Mouse (Mus musculus): ENCODE measurements around the gene Adgrb2. TPM values are rescaled to one million over a fixed set of nuclear protein-coding genes. Genes with fewer than 3 reads are reported as not detected.

The Adgrb2 gene
- polyA plus RNA-seq, 1 experiment from 2014 or later = 1.5 TPM

GRCm38 (mm10) chr4:129981657-129982056 is 3.0 kb upstream of the Adgrb2 start:
- Histone ChIP-seq H3K9me3 (ENCODE audit: control insufficient read depth, low read length) (no peaks in the 10 kb centered on the region), H3K9ac (ENCODE audit: low read length) (no peak overlapping the region), H3K4me2 (ENCODE audit: low read depth, severe bottlenecking) (no peak overlapping the region), H3K36me3 (ENCODE audit: control insufficient read depth, insufficient read depth, low read length) (no peaks in the 10 kb centered on the region), H3K27ac (replicated peaks; ENCODE audit: low read depth, low read length) (no peak overlapping the region), H3K27me3 (ENCODE audit: control insufficient read depth, insufficient read depth, low read length) (peaks cover 50% of the 10 kb centered on the region), H3K4me3 (ENCODE audit: low read depth, low read length) (no peak overlapping the region), H3K4me1 (ENCODE audit: control insufficient read depth, insufficient read depth, low read length) (peaks cover 12% of the 10 kb centered on the region)
- ATAC-seq (ENCODE audit: insufficient number of reproducible peaks, low FRiP score, low TSS enrichment, low read depth) = no peak
- DNase-seq (ENCODE audit: low spot score) = no peak
- WGBS = 53% methylated on average over 11 of the region's 11 CpGs

GRCm38 (mm10) chr4:129983046-129983445 is 1.6 kb upstream of the Adgrb2 start:
- H3K9me3 ChIP-seq (ENCODE audit: control insufficient read depth, low read length) = no peaks in the 10 kb centered on the region
- ATAC-seq (ENCODE audit: insufficient number of reproducible peaks, low FRiP score, low TSS enrichment, low read depth) = no peak
- no peak overlapping the region for H3K4me3 ChIP-seq (ENCODE audit: low read depth, low read length)
- no peak for DNase-seq (ENCODE audit: low spot score)
- WGBS = 9% methylated on average over 5 of the region's 5 CpGs
- H3K9ac ChIP-seq (ENCODE audit: low read length) = no peak overlapping the region
- H3K27ac ChIP-seq (replicated peaks; ENCODE audit: low read depth, low read length) = no peak overlapping the region
- peaks cover 17% of the 10 kb centered on the region for H3K4me1 ChIP-seq (ENCODE audit: control insufficient read depth, insufficient read depth, low read length)
- H3K36me3 ChIP-seq (ENCODE audit: control insufficient read depth, insufficient read depth, low read length) = no peaks in the 10 kb centered on the region
- peaks cover 64% of the 10 kb centered on the region for H3K27me3 ChIP-seq (ENCODE audit: control insufficient read depth, insufficient read depth, low read length)
- no peak overlapping the region for H3K4me2 ChIP-seq (ENCODE audit: low read depth, severe bottlenecking)

GRCm38 (mm10) chr4:129983764-129984420 is 778 bp upstream of the Adgrb2 start:
- WGBS = 7% methylated on average over 15 of the region's 15 CpGs
- no peak overlapping the region for H3K27ac ChIP-seq (replicated peaks; ENCODE audit: low read depth, low read length)
- DNase-seq (ENCODE audit: low spot score) (peak; percentile 79), ATAC-seq (ENCODE audit: insufficient number of reproducible peaks, low FRiP score, low TSS enrichment, low read depth) (no peak)
- H3K9me3 ChIP-seq (ENCODE audit: control insufficient read depth, low read length) = no peaks in the 10 kb centered on the region
- peak overlapping the region; percentile 97 for H3K4me2 ChIP-seq (ENCODE audit: low read depth, severe bottlenecking)
- H3K9ac ChIP-seq (ENCODE audit: low read length) = no peak overlapping the region
- H3K27me3 ChIP-seq (ENCODE audit: control insufficient read depth, insufficient read depth, low read length) = peaks cover 72% of the 10 kb centered on the region
- H3K4me1 ChIP-seq (ENCODE audit: control insufficient read depth, insufficient read depth, low read length) = peaks cover 21% of the 10 kb centered on the region
- no peaks in the 10 kb centered on the region for H3K36me3 ChIP-seq (ENCODE audit: control insufficient read depth, insufficient read depth, low read length)
- peak overlapping the region; percentile 52 for H3K4me3 ChIP-seq (ENCODE audit: low read depth, low read length)

- H3K9ac ChIP-seq (ENCODE audit: low read length) = peak overlapping the region; percentile 69
- peak overlapping the region; percentile 97 for H3K4me2 ChIP-seq (ENCODE audit: low read depth, severe bottlenecking)
- H3K27ac ChIP-seq (replicated peaks; ENCODE audit: low read depth, low read length) = no peak overlapping the region
- no peaks in the 10 kb centered on the region for H3K36me3 ChIP-seq (ENCODE audit: control insufficient read depth, insufficient read depth, low read length)
- H3K4me3 ChIP-seq (ENCODE audit: low read depth, low read length) = peak overlapping the region; percentile 52
- no peak for ATAC-seq (ENCODE audit: insufficient number of reproducible peaks, low FRiP score, low TSS enrichment, low read depth)
- 0% methylated on average over 28 of the region's 48 CpGs for WGBS
- DNase-seq (ENCODE audit: low spot score) = peak; percentile 50
- peaks cover 74% of the 10 kb centered on the region for H3K27me3 ChIP-seq (ENCODE audit: control insufficient read depth, insufficient read depth, low read length)
- H3K4me1 ChIP-seq (ENCODE audit: control insufficient read depth, insufficient read depth, low read length) = peaks cover 25% of the 10 kb centered on the region
- H3K9me3 ChIP-seq (ENCODE audit: control insufficient read depth, low read length) = no peaks in the 10 kb centered on the region
Observed at GRCm38 (mm10) chr4:129985161-129985670, 546 bp downstream of the Adgrb2 start.

- peak; percentile 78 for DNase-seq (ENCODE audit: low spot score)
- Histone ChIP-seq H3K9ac (ENCODE audit: low read length) (peak overlapping the region; percentile 12), H3K4me3 (ENCODE audit: low read depth, low read length) (peak overlapping the region; percentile 52), H3K4me2 (ENCODE audit: low read depth, severe bottlenecking) (peak overlapping the region; percentile 97), H3K36me3 (ENCODE audit: control insufficient read depth, insufficient read depth, low read length) (no peaks in the 10 kb centered on the region), H3K4me1 (ENCODE audit: control insufficient read depth, insufficient read depth, low read length) (peaks cover 25% of the 10 kb centered on the region), H3K27me3 (ENCODE audit: control insufficient read depth, insufficient read depth, low read length) (peaks cover 70% of the 10 kb centered on the region), H3K9me3 (ENCODE audit: control insufficient read depth, low read length) (no peaks in the 10 kb centered on the region), H3K27ac (replicated peaks; ENCODE audit: low read depth, low read length) (no peak overlapping the region)
- under 1% methylated on average over 58 of the region's 58 CpGs for WGBS
- no peak for ATAC-seq (ENCODE audit: insufficient number of reproducible peaks, low FRiP score, low TSS enrichment, low read depth)
Observed at GRCm38 (mm10) chr4:129985671-129986441, 1.2 kb downstream of the Adgrb2 start.

GRCm38 (mm10) chr4:129987825-129988504 is 3.3 kb downstream of the Adgrb2 start:
- peaks cover 25% of the 10 kb centered on the region for H3K4me1 ChIP-seq (ENCODE audit: control insufficient read depth, insufficient read depth, low read length)

GRCm38 (mm10) chr4:129989925-129990324 is 5.3 kb downstream of the Adgrb2 start:
- Histone ChIP-seq H3K27me3 (ENCODE audit: control insufficient read depth, insufficient read depth, low read length) (peaks cover 38% of the 10 kb centered on the region), H3K4me1 (ENCODE audit: control insufficient read depth, insufficient read depth, low read length) (peaks cover 21% of the 10 kb centered on the region)

More at GRCm38 (mm10) chr4:129987825-129988504, 3.3 kb downstream of the Adgrb2 start:
- WGBS = under 1% methylated on average over 48 of the region's 53 CpGs
- Histone ChIP-seq H3K27me3 (ENCODE audit: control insufficient read depth, insufficient read depth, low read length) (peaks cover 53% of the 10 kb centered on the region), H3K27ac (replicated peaks; ENCODE audit: low read depth, low read length) (no peak overlapping the region), H3K9me3 (ENCODE audit: control insufficient read depth, low read length) (no peaks in the 10 kb centered on the region), H3K4me2 (ENCODE audit: low read depth, severe bottlenecking) (peak overlapping the region; percentile 61), H3K9ac (ENCODE audit: low read length) (peak overlapping the region; percentile 3), H3K36me3 (ENCODE audit: control insufficient read depth, insufficient read depth, low read length) (no peaks in the 10 kb centered on the region), H3K4me3 (ENCODE audit: low read depth, low read length) (peak overlapping the region; percentile 37)
- DNase-seq (ENCODE audit: low spot score) = peak; percentile 58
- ATAC-seq (ENCODE audit: insufficient number of reproducible peaks, low FRiP score, low TSS enrichment, low read depth) = no peak

GRCm38 (mm10) chr4:129992720-129993119 is 8.1 kb downstream of the Adgrb2 start:
- Histone ChIP-seq H3K4me1 (ENCODE audit: control insufficient read depth, insufficient read depth, low read length) (peaks cover 10% of the 10 kb centered on the region), H3K4me2 (ENCODE audit: low read depth, severe bottlenecking) (no peak overlapping the region), H3K36me3 (ENCODE audit: control insufficient read depth, insufficient read depth, low read length) (no peaks in the 10 kb centered on the region), H3K9ac (ENCODE audit: low read length) (no peak overlapping the region), H3K4me3 (ENCODE audit: low read depth, low read length) (no peak overlapping the region), H3K27ac (replicated peaks; ENCODE audit: low read depth, low read length) (no peak overlapping the region), H3K9me3 (ENCODE audit: control insufficient read depth, low read length) (no peaks in the 10 kb centered on the region), H3K27me3 (ENCODE audit: control insufficient read depth, insufficient read depth, low read length) (peaks cover 20% of the 10 kb centered on the region)
- WGBS = 75% methylated on average over 16 of the region's 16 CpGs
- no peak for DNase-seq (ENCODE audit: low spot score)
- no peak for ATAC-seq (ENCODE audit: insufficient number of reproducible peaks, low FRiP score, low TSS enrichment, low read depth)

More at GRCm38 (mm10) chr4:129989925-129990324, 5.3 kb downstream of the Adgrb2 start:
- Histone ChIP-seq H3K27ac (replicated peaks; ENCODE audit: low read depth, low read length) (no peak overlapping the region), H3K4me3 (ENCODE audit: low read depth, low read length) (no peak overlapping the region), H3K4me2 (ENCODE audit: low read depth, severe bottlenecking) (no peak overlapping the region), H3K9ac (ENCODE audit: low read length) (no peak overlapping the region), H3K36me3 (ENCODE audit: control insufficient read depth, insufficient read depth, low read length) (no peaks in the 10 kb centered on the region), H3K9me3 (ENCODE audit: control insufficient read depth, low read length) (no peaks in the 10 kb centered on the region)
- 62% methylated on average over 4 of the region's 4 CpGs for WGBS
- DNase-seq (ENCODE audit: low spot score) (no peak), ATAC-seq (ENCODE audit: insufficient number of reproducible peaks, low FRiP score, low TSS enrichment, low read depth) (no peak)

Measured in limb, embryonic 11.5 days (tissue).